Mouse (Mus musculus) c-Kit-positive CD71-positive TER-119-positive erythroid progenitor cells, embryonic 14.5 days (primary cell): Measurements from ENCODE around the gene Mbd4.

Experiments used
- DNase-seq: peaks from one replicate; pipeline ENCODE4 v3.0.0-alpha.2; 2013; ENCODE audit warnings: low spot score

The Mbd4 gene

DNA sequence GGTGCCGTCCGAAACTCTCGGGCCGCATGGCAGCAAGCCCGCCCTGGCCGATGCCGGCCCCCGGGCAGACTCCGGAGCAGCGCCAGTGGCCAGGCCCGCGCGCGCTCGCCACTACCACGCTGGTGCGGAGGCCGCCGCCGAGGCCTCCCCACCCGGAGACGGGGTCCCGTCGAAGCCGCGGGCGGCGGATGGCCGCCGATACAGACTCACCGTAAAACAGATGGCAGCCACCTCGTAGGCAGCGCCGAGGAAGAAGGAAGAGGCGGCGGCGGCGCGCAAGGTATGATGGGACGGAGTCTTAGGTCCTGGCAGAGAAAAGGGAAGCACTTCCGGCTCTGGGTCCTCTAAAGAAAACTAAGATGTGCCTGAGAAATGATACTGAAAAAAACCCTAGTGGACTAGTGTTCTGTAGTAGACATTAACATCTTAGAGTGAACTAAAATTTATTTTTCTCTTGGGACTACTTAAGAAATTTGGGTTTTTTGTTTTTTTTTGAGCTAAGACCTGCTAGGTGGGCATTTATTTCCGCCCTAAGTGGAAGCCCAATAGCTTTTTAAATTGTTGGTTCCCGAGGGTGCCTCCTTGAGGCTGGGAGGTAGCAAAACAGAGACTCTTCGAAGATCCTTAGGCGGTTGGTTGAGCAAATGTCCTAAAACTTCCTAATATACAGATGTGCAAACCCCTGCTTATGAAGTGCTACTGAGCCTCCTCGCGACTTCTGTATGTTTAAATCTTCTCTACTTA lies 44.5 kb downstream of the Mbd4 start, which contains the start of gene Rpl32:
TSS of gene Rpl32 (minus strand) at position 260 of the 744 bp plus-strand sequence.
- peak; percentile 90 for DNase-seq

DNA sequence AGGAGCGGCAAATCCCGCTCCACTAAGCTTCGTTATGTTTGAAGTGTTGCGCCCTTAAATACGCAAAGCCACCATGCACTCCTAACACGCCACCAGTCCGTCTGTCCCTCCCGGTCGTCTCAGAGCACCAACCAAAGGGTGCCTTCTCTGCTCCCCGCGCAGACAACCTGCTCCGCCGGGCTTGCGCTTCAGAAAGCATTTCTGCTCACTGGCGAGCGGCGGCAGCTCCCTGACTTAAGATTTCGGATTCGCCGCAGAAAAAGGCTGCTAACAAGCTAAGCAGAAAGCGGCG lies 45.0 kb downstream of the Mbd4 start:
- no peak for DNase-seq

DNA sequence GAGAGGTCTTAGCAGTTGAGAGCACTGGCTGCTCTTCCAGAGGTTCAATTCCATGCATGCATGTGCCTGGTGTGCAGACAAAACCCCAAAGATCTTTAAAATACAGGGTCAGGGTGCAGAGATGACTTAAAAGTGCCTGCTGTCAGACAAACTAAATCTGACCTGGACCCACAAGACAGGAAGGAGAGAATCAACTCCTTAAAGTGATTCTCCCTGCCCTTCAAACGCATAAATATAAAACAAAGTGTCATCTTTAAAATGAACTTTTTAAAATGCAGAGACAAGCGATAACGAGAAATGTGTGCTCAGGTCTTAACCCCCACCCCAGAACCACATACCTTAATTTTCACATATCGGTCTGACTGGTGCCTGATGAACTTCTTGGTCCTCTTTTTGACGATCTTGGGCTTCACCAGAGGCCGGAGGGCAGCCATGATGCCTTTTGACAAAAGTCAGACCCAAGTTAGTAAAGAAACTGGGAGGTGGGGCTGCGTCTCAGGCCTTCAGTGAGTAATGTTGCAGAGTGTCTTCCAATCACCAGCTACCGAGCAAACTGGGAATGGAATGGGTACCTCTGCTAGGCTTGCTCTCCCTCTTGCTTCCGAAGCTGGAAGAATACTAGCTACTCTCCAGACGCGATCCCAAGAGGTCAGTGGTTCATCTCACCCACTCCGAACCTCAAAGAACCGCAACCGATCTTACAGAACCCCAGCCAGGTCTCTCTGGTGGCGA lies 45.5 kb downstream of the Mbd4 start:
- DNase-seq = no peak

DNA sequence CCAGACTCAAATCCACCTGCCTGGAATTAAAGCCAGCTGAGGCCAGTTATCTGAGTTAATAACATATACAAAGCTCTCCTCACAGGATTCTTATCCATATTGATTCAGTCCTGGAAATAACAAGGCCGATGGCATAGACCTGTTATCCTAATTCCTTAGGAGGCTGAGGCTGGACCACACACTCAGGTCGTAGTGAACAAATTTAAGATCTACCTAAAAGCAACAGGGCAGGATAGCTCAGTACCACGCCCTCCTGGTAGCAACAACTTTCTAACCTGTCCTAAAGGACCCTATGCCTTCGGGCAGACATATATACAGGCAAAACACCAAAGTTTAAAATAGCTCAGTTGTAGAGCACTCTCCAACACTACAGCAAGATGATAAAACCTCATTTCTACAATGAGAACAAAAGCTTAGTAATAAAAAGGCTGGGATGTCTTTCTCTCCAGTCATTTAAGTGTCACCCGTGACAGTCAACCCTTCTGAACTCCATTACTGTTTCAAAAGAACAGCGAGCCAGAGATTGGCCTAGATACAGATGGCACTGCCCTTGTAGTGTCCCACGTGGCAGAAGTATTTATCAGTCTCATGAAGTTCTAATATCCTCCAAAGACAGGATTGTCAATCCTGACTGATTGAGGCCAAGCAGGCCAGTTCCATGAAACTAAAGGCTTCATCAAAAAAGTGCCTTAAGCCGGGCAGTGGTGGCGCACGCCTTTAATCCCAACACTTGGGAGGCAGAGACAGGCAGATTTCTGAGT lies 48.6 kb downstream of the Mbd4 start:
- no peak for DNase-seq

DNA sequence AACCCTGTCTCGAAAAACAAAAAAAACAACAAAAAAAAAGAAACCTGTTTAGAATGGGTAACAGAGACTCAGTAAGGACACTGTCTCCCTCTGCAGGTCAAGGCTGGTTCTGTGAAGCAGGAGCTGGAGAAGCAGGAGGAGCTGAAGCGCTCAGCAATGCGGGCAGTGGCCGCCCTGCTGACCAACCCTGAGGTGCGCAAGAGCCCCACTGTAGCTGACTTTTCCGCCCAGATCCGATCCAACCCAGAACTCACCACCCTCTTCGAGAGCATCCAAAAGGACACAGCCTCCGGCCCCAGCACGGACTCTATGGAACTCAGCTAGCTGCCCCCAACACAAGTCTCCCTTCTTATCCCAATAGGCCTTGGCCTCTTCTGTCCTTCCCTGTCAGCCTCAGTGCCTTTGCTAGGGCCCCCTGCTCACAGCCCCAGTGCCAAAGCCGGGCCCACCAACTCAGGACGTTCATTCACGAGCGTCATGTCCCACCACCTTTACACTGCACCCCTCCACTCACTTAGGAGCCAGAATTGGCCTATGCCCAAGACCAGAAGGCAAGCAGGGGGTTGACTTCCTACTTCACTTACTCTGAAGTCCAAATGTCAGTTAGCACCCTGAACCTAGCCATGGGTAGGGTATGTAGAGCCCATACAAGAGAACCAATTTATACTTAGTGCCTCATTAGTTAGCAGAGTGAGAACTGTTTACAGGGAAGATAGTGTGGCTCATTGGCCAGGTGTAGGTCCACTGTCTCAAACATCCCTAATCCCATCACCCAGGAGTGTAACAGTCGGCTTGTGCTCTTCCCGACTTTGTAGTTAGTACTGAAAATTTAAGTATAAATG lies 49.4 kb downstream of the Mbd4 start:
- peak; percentile 51 for DNase-seq

DNA sequence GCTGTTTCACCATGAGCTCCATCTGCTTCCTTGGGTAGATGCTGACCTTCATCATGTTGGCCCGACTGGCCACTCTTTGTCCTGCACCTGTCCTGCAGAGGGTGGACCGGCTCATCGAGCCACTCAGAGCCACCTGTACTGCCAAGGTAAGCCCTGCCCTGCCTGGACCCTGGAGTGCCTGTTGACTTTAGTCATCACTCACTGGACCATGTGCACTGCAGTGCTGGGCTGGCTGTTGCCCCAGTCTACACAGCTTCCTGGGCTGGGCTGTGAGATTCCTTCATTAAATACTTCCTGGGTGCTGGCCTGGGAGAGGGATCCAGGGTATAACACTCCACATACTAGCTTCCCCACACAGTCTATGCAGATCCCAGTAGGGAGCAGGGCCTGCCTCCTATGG lies 51.4 kb downstream of the Mbd4 start:
- DNase-seq = no peak

DNA sequence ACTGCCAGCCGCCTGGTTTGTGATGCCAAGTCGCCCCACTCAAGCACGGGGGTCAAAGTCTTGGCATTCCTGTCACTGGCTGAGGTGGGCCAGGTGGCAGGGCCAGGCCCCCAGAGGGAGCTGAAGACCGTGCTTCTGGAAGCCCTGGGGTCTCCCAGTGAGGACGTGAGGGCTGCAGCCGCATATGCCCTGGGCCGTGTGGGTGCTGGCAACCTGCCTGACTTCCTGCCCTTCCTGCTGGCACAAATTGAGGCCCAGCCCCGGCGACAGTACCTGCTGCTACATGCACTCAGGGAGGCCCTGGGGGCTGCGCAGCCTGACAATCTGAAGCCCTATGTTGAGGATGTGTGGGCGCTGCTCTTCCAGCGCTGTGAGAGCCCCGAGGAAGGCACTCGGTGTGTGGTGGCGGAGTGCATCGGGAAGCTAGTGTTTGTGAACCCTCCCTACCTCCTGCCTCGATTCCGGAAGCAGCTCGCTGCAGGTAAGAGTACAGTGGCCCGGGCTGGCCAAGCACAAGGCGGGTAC lies 60.4 kb downstream of the Mbd4 start:
- DNase-seq = no peak

DNA sequence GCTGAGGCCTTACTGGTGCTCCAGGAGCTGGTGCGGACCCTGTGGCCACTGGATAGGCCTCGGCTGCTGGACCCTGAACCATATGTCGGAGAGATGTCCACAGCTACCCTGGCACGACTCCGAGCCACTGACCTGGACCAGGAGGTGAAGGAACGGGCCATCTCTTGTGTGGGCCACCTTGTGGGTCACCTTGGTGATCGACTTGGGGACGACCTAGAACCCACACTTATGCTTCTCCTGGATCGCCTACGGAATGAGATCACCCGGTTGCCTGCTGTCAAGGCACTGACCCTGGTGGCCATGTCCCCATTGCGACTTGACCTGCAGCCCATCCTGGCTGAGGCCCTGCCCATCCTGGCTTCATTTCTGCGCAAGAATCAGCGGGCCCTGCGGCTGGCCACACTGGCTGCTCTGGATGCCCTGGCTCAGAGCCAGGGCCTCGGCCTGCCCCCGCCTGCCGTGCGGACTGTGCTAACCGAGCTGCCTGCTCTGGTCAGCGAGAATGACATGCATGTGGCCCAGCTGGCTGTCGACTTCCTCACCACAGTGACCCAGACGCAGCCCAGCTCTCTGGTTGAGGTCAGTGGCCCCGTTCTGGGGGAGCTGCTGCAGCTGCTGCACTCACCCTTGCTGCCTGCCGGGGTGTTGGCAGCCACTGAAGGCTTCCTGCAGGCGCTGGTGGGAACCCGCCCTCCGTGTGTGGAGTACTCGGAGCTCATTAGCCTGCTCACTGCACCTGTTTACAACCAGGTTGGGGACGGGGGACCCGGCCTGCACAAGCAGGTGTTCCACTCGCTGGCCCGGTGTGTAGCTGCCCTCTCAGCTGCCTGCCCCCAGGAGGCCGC lies 61.1 kb downstream of the Mbd4 start:
- no peak for DNase-seq

DNA sequence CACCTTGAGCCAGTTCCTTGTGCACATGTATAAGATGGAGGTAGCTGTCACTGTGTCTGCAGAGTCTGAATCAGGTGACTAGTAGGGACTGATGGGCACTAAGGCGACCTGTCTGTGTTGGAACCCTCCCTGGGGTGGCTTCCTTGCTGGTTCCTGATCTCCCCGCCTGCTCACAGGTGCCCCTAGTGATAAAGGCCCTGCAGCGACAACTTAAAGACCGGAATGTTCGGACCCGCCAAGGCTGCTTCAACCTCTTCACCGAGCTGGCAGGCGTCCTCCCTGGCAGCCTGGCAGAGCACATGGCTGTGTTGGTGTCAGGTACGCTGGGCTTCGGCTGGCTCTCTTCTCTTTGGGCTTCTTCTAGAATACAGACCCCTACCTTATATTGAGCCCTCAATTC lies 62.2 kb downstream of the Mbd4 start:
- DNase-seq = no peak
